Mouse (Mus musculus): ENCODE results near the gene Clpb.
A peak's percentile ranks its signal among the peaks of the same experiment; 100 is the strongest.

Gene Clpb

GRCm38 (mm10) chr7:101821571-101822501, 158.4 kb downstream of the Clpb start:
- DNase-seq (ENCODE audit: low spot score in 2 of 2), result peak; percentile 77 to 79

DNA sequence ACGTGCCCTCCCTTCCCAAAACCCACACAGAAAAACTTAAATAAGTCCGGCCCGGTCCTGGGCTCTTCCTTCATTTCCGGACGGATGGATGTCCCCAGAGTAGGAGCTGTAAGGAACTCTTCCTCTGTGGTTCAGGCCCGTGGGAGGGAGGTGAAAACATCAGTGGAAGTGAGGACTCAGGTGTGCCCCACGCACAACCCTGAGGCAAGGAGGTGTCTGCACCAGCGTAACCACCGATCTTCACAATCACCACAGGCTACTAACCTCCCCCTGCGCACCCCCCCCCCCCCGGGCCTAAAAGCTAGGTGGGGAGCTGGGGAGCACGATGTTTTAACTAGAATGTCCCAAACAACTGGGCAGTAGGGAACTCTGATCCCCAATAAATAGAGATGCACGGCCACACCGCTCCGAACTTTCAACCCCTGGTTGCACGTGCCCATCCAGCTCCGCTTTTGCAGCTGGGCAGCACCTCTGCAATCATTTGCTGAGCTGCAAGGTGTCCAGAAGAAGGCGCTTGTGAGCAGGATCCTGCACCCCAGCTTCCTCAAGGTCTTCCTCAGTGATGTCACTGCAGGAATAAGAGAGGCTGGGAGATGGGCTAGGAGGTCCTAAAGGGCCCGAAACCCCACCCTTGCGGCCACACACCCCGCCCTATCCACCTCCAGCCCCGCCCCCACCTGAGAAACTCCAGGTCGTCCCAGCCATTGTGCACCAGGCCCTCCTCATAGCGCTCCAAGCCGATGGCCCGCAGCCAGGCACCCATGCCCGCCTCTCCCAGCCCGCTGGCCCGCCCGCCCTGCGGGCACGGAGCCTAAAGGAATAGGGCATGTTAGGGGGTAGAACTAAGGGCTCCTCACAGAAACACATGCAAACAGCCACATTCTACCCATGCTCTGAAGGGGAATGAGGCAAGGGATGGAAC, 159.7 kb downstream of the Clpb start:
- no peak for DNase-seq (ENCODE audit: low spot score in 2 of 2)

GRCm38 (mm10) chr7:101823758-101824630, 160.6 kb downstream of the Clpb start:
- DNase-seq (ENCODE audit: low spot score in 2 of 2), result no peak

GRCm38 (mm10) chr7:101830373-101830772, 166.9 kb downstream of the Clpb start:
- no peak for DNase-seq (ENCODE audit: low spot score in 2 of 2)

DNA sequence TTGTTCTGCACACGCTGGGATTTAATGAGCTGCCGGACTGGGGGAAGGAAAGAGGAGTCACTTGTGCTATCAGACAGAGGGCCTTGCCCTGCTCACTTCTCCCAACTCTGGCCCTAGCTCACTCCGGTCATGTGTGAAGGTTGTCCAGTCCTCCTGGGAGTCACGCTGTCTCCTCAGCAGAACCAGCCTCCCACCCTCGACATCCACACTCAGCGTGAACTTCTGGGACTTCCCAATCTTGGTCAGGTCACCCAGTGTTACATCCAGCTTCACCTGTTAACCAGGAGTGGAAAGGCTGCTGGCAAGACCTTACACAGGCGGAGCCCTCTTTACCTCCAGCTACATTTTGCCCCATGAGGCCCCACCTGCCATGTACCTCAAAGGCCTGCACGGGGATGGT, 168.0 kb downstream of the Clpb start:
- no peak for DNase-seq (ENCODE audit: low spot score in 2 of 2)

DNA sequence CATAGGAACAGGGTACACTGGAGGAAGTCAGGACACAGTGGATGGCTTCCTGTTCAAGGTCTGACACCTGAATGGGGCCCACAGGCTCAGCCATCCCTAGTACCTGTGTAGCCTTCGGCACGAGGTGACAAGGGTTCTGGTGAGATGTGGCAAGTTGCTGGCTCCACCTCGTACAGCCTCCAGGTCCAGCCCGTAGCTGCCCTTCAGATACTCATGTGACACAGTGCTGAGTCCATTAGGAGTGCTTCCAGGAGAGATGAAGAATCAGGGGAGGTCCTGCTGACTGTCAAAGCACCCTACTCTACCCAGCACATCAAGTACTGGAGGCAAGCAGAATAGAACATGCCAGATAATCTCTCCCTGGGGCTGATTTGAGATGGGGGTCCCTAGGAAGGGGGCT, 168.9 kb downstream of the Clpb start:
- no peak for DNase-seq (ENCODE audit: low spot score in 2 of 2)

GRCm38 (mm10) chr7:101833352-101833751, 169.9 kb downstream of the Clpb start:
- no peak for DNase-seq (ENCODE audit: low spot score in 2 of 2)

- DNase-seq (ENCODE audit: low spot score in 2 of 2), result no peak
These were observed 170.6 kb downstream of the Clpb start for GRCm38 (mm10) chr7:101833916-101834584.

- DNase-seq (ENCODE audit: low spot score in 2 of 2), result no peak
These were observed 171.5 kb downstream of the Clpb start for GRCm38 (mm10) chr7:101834903-101835302.

GRCm38 (mm10) chr7:101835457-101836109, 172.2 kb downstream of the Clpb start:
- DNase-seq (ENCODE audit: low spot score in 2 of 2), result peak in 1 of 2 experiments; percentile 34

DNA sequence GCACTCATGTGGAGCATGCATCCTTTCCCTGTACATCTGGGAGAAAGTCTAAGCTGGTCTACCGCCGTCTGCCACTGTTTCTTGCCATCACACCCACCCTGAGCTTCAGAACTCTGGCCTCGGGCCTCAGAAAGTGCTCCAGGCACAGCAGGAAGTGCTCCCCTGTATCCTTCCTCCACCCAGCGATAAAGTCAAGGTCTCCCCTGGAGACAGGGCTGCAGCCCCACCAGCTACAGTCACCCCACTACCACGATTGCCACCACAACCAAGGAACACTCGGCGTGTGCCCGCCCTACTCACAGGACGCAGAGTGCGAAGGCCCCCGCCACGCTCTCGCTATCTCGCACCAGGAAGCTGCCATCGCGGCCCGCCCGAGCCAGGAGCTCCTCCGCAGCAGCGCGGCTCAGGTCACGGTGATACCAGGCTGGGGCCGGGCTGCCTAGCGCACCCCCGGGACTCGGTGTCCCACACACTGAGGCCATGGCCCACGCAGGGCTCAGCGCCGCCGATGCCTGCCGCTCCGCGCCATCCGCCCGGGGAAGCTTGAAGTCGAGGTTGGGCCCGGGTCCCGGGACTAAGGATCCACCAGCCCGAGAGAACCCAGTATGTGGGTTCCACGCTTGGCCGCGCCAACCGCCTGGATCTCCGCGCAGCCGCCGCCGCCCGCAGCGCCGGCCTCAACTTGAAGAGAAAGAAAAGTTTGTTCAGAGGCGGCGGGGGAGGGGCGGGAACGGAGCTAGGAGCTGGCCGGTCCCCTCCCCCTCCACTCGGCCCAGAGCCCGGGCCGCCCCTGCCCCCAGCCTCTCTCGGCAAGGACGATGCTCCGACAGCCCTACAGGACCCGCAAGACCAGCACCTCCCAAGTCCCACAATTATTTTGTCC, 173.1 kb downstream of the Clpb start:
- DNase-seq (ENCODE audit: low spot score in 2 of 2), result peak; percentile 50 to 59

DNA sequence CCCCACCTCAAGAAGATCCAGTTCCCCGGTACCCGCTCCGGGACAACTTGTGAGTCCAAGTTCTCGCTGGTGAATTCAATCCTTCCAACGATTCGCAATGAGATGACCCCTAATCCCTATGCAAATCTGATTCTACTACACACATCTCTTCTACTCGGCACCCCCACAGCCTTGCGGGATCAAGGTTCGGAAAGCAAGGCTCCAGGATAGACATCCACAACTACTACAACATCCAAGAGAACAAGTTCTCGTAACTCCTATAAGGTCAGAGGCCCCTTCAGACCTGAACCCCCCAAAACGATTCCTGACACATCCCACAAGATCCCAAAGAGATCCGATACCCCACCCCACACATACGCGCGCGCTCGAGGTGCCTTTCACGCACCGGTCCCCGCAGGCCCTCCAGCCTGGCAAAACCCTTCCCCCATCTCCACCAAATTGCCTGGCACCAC, 173.7 kb downstream of the Clpb start:
- DNase-seq (ENCODE audit: low spot score in 2 of 2), result peak in 1 of 2 experiments; percentile 35

DNA sequence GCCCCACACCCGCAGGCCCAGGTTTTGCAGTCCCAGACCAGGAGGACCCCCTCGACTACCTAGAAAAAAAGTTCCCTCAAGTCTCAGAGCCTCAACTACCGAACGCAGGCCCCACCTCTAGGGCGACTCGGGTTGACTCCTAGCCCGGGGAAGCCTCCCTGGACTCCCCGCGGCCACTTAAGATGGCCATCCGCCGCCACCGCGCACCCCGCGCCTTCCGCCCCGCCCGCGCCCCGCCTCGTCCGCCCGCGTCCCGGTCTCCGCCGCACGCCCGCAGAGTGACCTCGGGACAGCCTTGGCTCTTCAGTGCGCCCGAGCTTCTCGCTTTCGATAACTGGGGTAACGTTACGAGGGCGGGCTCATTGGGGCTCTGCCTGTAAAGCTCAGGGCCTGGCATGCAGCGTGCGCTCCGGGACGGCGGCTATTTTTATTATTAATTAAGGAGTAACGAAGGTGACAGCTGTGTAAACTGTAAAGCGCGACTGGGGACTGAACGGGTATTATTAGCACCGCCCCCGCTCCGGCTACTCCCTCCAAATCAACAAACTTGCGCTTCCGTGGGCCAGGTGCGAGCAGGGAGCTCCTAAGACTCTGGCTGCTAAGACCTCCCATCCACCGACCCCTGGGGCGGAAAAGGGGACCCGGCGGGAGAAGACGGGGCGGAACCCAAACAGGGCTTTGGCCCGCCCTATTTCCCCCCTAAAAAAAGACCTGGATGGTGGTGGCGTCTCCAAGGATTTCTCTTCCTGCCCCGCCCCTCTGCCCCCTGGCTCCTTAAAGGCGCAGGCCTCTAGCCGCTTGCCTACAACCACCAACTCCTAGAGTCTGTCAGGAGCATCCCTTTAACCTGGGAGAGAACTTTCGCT, 174.4 kb downstream of the Clpb start, which contains the start of gene Inppl1:
Gene Inppl1 (minus strand): TSS at position 624 of the 866 bp plus-strand sequence.
- peak; percentile 94 to 95 for DNase-seq (ENCODE audit: low spot score in 2 of 2)

DNA sequence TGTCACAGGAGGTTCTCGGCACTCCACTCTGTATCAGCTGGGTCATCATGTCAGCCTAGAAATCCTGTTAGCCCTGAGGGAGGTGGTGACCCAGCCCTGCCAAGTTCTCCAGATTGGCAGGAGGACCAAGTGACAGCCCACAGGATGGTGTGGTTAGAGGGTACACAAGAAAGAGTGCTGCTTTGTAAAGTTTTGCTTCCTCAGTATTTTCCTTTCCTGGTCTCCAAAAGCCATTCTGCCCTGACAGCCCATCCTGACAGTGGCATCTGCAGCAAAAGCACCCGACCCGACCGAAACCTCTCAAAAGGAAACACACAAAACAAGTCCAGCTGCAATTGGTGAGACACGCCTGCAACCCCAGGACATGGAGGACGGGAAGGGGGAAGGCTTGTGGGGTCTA, 180.8 kb downstream of the Clpb start:
- DNase-seq (ENCODE audit: low spot score in 2 of 2), result no peak

All from heart, adult 9 months (tissue).